Mouse (Mus musculus): ENCODE data around the gene Mecom. TPM values are rescaled to one million over a fixed set of nuclear protein-coding genes. Genes with fewer than 3 reads are reported as not detected.

Gene Mecom
- polyA plus RNA-seq, 1 experiment from 2014 or later: 2.4 TPM

DNA sequence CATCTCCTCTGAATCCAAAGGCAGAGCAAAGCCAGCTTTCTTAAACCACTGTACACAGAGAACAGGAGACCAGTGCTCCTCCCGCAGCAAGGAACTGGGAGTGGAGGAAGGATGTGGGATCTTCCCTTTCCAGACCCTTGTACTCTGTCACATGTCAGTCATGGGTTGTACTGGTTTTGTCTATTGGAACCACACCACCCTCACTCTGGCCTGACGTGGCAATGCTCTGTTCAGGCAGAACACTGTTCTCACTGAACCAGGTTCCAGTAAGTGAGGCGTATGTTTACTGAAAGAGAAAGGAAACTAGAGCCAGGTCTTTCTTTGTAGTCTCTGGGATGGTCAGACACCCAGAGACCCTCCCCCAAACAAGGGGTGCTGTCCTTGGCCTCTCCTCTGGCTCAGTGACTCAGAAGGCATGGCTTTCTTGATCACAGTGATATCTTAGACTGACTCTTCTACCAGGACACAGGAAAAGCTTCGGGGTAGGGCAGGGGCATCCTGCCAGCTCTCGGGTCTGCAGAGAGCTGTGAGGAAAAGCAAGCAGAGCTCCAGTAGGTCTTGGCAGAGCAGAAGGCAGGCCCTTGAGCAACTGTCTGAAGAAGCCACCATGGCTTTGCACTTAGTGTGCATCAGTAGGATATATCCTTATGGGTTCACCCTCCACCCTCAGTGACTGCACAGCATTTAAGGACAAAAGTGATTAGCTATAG lies 386.7 kb downstream of the Mecom start:
- WGBS: 83% methylated on average over 5 of the region's 5 CpGs
- Histone ChIP-seq H3K4me2 (replicated peaks) (no peak overlapping the region), H3K4me1 (no peaks in the 10 kb centered on the region), H3K4me3 (no peak overlapping the region), H3K27ac (replicated peaks) (no peak overlapping the region), H3K36me3 (no peaks in the 10 kb centered on the region), H3K9me3 (no peaks in the 10 kb centered on the region), H3K27me3 (peaks cover 16% of the 10 kb centered on the region), H3K9ac (replicated peaks) (no peak overlapping the region)
- ATAC-seq (replicated peaks): no peak

DNA sequence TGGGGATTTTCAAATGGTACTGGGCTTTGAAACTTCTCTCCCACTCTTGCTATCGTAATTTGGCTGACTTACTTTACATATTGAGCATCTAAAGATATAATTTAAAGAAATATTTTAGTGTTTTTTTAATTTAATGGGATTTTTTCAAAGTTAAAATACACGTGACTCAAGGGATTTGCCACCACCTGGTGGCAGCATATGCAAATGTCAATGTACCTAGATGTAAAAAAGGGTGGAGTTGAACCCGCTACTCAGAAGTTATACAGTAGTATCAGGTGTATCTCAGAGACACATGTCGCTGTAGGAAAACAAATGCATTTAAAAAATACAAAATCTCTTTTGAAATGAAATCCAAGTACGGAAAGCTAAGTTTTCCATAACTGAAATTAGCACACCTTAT lies 387.5 kb downstream of the Mecom start:
- Histone ChIP-seq H3K27ac (replicated peaks) (no peak overlapping the region), H3K4me3 (no peak overlapping the region), H3K27me3 (peaks cover 19% of the 10 kb centered on the region), H3K9me3 (no peaks in the 10 kb centered on the region), H3K4me2 (replicated peaks) (no peak overlapping the region), H3K36me3 (no peaks in the 10 kb centered on the region), H3K4me1 (no peaks in the 10 kb centered on the region), H3K9ac (replicated peaks) (no peak overlapping the region)
- no peak for ATAC-seq (replicated peaks)
- WGBS: 83% methylated on average over 5 of the region's 5 CpGs

DNA sequence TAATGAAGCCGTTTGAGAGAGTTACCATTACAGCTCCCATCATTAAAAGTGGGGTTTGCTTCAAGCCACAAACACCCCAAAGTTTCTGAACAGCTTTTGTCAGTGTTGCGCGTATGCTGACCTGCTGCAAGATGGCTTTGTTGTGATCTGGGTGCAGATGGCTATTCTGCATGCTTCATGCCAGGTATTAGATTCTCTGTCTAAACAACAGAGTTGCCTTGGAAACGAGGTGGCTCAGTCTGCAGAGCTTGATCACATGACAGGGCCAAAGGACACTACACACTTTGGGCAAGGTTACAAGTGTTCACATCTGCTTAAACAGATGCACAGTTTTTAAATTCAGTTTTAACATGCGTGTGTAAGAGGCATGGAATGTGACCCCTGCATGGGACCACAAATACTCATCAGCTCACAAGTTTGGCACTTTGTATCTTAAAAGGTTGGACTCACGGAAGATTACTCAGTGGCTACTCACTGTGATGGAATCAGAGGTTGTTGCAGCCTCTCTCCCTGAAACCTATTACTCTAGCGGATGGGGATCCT lies 390.6 kb downstream of the Mecom start:
- H3K4me1 ChIP-seq: peaks cover 8% of the 10 kb centered on the region
- no peak overlapping the region for H3K27ac ChIP-seq (replicated peaks)
- H3K36me3 ChIP-seq: no peaks in the 10 kb centered on the region
- no peak for ATAC-seq (replicated peaks)
- H3K4me3 ChIP-seq: no peak overlapping the region
- H3K9ac ChIP-seq (replicated peaks): no peak overlapping the region
- H3K4me2 ChIP-seq (replicated peaks): no peak overlapping the region
- H3K9me3 ChIP-seq: no peaks in the 10 kb centered on the region
- WGBS: 63% methylated on average over 7 of the region's 7 CpGs
- peaks cover 19% of the 10 kb centered on the region for H3K27me3 ChIP-seq

DNA sequence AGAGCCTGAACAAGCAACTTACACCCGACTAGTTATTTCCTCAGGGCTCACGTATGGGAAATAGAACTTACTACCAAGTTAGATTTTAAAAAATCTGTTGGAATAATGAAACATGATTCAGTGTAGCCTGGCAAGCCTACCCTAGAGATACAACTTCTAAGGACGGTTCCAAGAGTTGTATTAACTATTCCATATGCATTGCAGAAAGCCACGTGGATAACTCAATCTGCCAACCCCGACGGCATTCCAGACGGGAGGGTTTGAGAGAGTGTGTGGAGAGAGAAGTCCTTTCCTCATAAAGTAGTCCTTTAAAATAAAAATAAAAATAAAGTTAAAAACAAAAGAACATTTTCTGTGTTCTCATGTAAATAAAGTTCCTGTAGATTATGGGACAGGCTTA lies 393.4 kb downstream of the Mecom start:
- Histone ChIP-seq H3K36me3 (no peaks in the 10 kb centered on the region), H3K27ac (replicated peaks) (no peak overlapping the region), H3K4me3 (no peak overlapping the region), H3K4me2 (replicated peaks) (no peak overlapping the region), H3K9ac (replicated peaks) (no peak overlapping the region), H3K4me1 (peaks cover 8% of the 10 kb centered on the region), H3K9me3 (no peaks in the 10 kb centered on the region), H3K27me3 (peaks cover 31% of the 10 kb centered on the region)
- peak; percentile 76 for ATAC-seq (replicated peaks)
- WGBS: 61% methylated on average over 7 of the region's 7 CpGs

DNA sequence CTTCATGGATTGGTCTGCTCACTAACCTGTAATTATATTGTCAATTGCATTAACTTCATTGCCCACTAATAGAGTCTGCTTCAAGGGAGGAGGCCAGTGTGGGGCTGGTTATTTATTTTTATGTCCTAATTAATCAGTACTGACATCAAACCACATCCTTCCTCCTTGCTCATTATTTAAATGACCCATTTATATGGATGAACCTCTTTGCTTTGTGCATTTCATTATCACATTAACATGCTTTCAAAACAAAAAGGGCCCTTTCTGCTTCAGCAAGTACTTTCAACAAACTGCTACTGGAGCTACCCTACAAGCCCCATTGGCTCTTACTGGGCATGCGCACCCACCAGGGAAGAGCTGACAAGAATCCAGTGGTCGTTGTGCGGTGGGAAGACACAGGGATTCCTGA lies 393.9 kb downstream of the Mecom start:
- peak; percentile 83 for ATAC-seq (replicated peaks)
- Histone ChIP-seq H3K4me2 (replicated peaks) (no peak overlapping the region), H3K9ac (replicated peaks) (no peak overlapping the region), H3K4me3 (no peak overlapping the region), H3K9me3 (no peaks in the 10 kb centered on the region), H3K36me3 (no peaks in the 10 kb centered on the region), H3K4me1 (peaks cover 8% of the 10 kb centered on the region), H3K27me3 (peaks cover 28% of the 10 kb centered on the region), H3K27ac (replicated peaks) (no peak overlapping the region)
- WGBS: 15% methylated on average over 3 of the region's 3 CpGs

DNA sequence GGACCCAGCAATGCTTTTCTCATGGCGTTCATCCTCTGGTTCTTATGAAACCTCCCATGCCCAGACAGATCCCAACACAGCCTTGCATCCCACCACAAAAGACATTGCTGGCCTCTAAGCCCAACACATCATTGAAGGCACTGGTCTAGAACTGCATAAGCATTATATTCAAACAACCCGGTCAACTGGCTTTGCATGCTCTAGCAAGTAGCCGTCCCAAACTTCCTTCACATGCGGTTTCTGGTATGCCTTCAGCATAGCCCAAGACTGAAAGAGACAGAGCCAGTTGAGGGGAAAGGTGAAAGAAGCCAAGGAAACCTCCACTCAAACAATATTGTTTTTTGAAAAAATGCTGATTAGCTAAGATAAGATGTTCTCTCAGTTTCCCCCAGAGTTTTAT lies 397.7 kb downstream of the Mecom start:
- peaks cover 8% of the 10 kb centered on the region for H3K4me1 ChIP-seq
- no peak overlapping the region for H3K27ac ChIP-seq (replicated peaks)
- H3K4me3 ChIP-seq: no peak overlapping the region
- ATAC-seq (replicated peaks): no peak
- no peaks in the 10 kb centered on the region for H3K9me3 ChIP-seq
- H3K4me2 ChIP-seq (replicated peaks): no peak overlapping the region
- H3K36me3 ChIP-seq: no peaks in the 10 kb centered on the region
- 94% methylated on average over 4 of the region's 4 CpGs for WGBS
- H3K27me3 ChIP-seq: peaks cover 24% of the 10 kb centered on the region
- no peak overlapping the region for H3K9ac ChIP-seq (replicated peaks)

DNA sequence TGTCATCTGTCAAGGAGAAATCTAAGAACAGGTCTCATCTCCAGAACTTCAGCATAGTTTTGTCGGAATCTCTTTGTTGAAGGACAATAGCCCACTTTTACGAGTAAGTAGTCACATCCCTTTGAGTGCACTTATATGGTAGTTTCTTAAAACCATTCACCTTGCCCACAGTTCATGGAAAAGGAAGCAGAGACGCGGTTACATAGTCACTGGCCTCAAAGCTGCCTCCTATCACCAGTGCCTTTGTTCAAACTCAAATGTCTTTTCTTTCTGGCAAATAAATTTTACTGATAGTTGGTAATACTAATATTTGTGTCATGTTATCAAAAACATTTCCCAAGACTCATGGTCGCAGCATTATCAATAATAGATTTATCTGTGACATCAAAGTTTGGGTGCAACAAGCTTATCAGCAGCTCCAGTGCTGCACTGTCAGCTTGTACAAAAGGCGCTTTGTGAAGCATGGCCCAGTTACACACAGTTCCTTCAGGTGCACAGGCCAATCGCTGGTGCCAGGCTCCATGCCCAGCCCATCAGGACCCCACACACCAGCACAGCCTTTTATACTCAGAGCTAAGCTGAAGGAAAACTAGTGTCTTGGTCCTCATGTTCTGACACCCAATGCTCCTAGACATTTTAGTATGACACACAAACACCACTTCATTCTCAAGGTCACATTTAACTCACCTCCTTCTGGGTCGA lies 399.3 kb downstream of the Mecom start:
- no peak overlapping the region for H3K4me2 ChIP-seq (replicated peaks)
- H3K4me1 ChIP-seq: peaks cover under 1% of the 10 kb centered on the region
- no peaks in the 10 kb centered on the region for H3K36me3 ChIP-seq
- H3K4me3 ChIP-seq: no peak overlapping the region
- H3K27me3 ChIP-seq: peaks cover 25% of the 10 kb centered on the region
- no peak for ATAC-seq (replicated peaks)
- 92% methylated on average over 8 of the region's 8 CpGs for WGBS
- no peaks in the 10 kb centered on the region for H3K9me3 ChIP-seq
- H3K9ac ChIP-seq (replicated peaks): no peak overlapping the region
- no peak overlapping the region for H3K27ac ChIP-seq (replicated peaks)

DNA sequence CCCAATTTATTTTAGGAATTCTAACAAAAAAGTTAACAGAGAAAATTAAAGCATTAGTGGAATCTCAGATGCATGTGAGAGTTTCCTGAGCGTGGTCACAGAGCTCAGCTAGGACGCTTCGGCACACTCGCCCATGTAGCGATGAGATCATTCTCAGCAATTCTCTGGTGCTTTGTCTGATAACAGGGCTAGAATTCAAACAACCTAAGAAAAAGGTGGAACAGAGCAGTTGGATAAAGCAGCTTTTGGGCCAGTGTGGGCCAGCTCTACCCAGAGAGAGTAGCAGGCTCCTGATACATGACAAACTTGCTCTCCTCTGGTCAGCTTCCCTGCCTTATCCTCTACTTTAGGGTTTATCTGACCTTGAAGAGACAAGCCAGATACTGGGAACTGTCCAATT lies 402.8 kb downstream of the Mecom start:
- Histone ChIP-seq H3K4me1 (no peaks in the 10 kb centered on the region), H3K9ac (replicated peaks) (no peak overlapping the region), H3K27me3 (peaks cover 16% of the 10 kb centered on the region; the same call in 1 of the 2 replicates), H3K4me3 (no peak overlapping the region), H3K36me3 (no peaks in the 10 kb centered on the region), H3K9me3 (no peaks in the 10 kb centered on the region), H3K27ac (replicated peaks) (no peak overlapping the region), H3K4me2 (replicated peaks) (no peak overlapping the region)
- 39% methylated on average over 5 of the region's 5 CpGs for WGBS
- no peak for ATAC-seq (replicated peaks)

DNA sequence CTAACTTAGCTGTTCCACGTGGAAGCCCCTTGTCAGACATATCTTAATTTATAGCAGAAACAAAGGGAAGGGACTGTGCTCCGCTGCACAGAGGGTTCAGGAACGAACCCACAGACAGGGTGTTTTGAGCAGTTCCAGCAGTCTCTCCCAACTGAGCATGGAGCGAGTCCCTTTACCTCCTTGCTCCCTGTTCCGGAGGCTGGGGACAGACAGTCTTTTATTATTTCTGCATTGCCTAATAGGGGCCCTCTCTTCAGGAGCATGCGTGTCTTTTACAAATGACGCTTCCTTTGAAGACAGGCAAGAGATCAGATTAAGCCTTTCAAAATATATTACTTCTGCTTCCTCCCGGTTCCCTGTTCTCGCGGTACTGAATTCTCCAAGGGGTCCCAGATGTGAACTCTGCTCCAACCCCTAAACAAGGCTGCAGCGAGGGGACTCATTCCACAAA lies 403.8 kb downstream of the Mecom start:
- H3K36me3 ChIP-seq: no peaks in the 10 kb centered on the region
- no peak overlapping the region for H3K4me2 ChIP-seq (replicated peaks)
- H3K27ac ChIP-seq (replicated peaks): no peak overlapping the region
- WGBS: 17% methylated on average over 11 of the region's 11 CpGs
- no peak for ATAC-seq (replicated peaks)
- no peak overlapping the region for H3K4me3 ChIP-seq
- H3K9ac ChIP-seq (replicated peaks): no peak overlapping the region
- peaks cover 12% of the 10 kb centered on the region; the same call in 1 of the 2 replicates for H3K27me3 ChIP-seq
- no peaks in the 10 kb centered on the region for H3K4me1 ChIP-seq
- no peaks in the 10 kb centered on the region for H3K9me3 ChIP-seq

DNA sequence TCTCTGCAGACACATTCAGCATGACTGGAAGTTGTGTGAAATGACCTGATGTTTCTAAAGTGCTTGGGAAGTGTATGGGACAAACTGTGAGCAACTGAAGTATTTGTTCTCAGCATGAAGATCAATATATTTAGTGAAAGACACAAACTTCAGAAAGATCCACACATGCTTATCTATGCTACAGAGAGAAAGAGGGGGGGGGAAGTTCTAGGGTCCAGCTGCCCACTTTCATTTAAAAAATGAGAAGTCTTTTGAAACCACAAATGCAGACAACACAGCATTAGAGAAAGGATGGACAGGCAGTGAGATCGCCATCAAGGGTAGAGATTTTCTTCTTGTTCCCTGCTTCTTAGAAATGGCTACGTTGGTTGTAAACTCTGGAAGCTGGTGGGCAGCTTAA lies 404.4 kb downstream of the Mecom start:
- Histone ChIP-seq H3K9ac (replicated peaks) (no peak overlapping the region), H3K4me2 (replicated peaks) (no peak overlapping the region), H3K27ac (replicated peaks) (no peak overlapping the region), H3K36me3 (no peaks in the 10 kb centered on the region), H3K4me1 (no peaks in the 10 kb centered on the region), H3K27me3 (peaks cover 9% of the 10 kb centered on the region; the same call in 1 of the 2 replicates), H3K9me3 (no peaks in the 10 kb centered on the region), H3K4me3 (no peak overlapping the region)
- 76% methylated on average over 2 of the region's 2 CpGs for WGBS
- ATAC-seq (replicated peaks): no peak

DNA sequence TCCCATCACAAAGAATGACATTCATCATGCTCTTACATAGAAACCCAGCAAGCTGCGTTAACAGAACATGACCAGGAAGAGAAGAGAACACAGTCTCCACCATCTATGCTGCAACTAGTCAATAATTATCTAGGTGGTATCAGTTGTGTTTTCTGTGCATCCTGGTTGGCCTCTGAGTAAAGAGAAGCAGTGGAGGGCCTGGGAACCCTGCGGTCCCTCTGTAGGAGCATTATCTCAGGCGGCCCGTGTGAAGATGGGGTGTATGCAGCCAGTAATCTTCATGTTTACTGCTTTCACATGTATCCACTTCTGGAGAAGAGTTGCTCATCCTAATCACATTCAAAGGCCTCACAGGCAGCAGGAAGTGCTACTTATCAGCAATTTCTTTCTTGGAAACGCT lies 407.5 kb downstream of the Mecom start:
- Histone ChIP-seq H3K9me3 (no peaks in the 10 kb centered on the region), H3K27me3 (peaks cover 6% of the 10 kb centered on the region; the same call in 1 of the 2 replicates), H3K4me1 (no peaks in the 10 kb centered on the region), H3K36me3 (no peaks in the 10 kb centered on the region), H3K4me2 (replicated peaks) (no peak overlapping the region), H3K9ac (replicated peaks) (no peak overlapping the region), H3K4me3 (no peak overlapping the region), H3K27ac (replicated peaks) (no peak overlapping the region)
- WGBS: 94% methylated on average over 5 of the region's 5 CpGs
- no peak for ATAC-seq (replicated peaks)

DNA sequence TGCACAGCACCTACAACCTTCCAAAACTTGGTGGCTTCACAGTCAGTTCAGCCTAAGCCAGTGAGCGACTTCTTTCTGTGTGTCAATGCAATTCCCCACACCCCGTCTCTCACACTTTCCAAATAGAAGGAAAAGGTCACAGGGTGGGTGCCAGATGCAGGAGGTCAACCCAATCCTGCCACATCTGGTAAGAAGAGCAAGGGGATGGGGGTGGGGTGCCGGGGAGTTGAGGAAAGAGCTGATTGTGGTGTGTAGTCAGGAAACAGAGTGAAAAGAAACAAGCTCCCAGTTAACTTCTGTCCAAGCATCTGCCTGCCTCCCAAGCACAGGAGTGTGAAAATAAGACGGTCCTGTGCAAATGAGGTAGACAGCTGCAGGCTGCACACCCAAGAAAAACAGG lies 408.1 kb downstream of the Mecom start:
- H3K4me2 ChIP-seq (replicated peaks): no peak overlapping the region
- WGBS: 83% methylated on average over 4 of the region's 4 CpGs
- H3K36me3 ChIP-seq: no peaks in the 10 kb centered on the region
- H3K9me3 ChIP-seq: no peaks in the 10 kb centered on the region
- no peak overlapping the region for H3K4me3 ChIP-seq
- peaks cover 6% of the 10 kb centered on the region; the same call in 1 of the 2 replicates for H3K27me3 ChIP-seq
- no peak overlapping the region for H3K27ac ChIP-seq (replicated peaks)
- no peak overlapping the region for H3K9ac ChIP-seq (replicated peaks)
- H3K4me1 ChIP-seq: no peaks in the 10 kb centered on the region
- ATAC-seq (replicated peaks): no peak
